Mouse (Mus musculus) heart, postnatal 14 days (tissue): ENCODE results near the gene Gnat2. TPM values are rescaled to one million over a fixed set of nuclear protein-coding genes. Genes with fewer than 3 reads are reported as not detected.
A peak's percentile ranks its signal among the peaks of the same experiment; 100 is the strongest.

Experiments used
- DNase-seq, 2 experiments: peaks; one replicate each; pipeline ENCODE4 v3.0.0; 2021 to 2022
- intact Hi-C: fragments of 180-260 bp; cut with DNase I; formaldehyde crosslinking; loops from one replicate; pipeline ENCODE4 v1.15.1; 2025
- long read RNA-seq, 2 experiments: library from polyadenylated mRNA; stranded (forward); transcript quantifications; one replicate each; pipeline ENCODE4 v2.0.0; 2021
- total RNA-seq, 2 experiments: library from RNA; stranded (reverse); gene quantifications; 2 replicates each; pipeline ENCODE4 v1.2.3; 2021

The Gnat2 gene
- under 1 TPM in 1 of 2 experiments, not detected in 1; 0.34 TPM for total RNA-seq
- long read RNA-seq, experiment 1, result 0 reads
- long read RNA-seq, experiment 2, result 0 reads

GRCm38 (mm10) chr3:108092536-108093115, at the start of gene Gnat2:
Gene Gnat2, plus strand, starts transcription at chr3:108092789.
- intact Hi-C loops, result loop anchor here (5.0 kb wide), 1 partner anchor 40 kb away; no protein-coding TSS in a partner anchor
- no peak for DNase-seq

- peak; percentile 81 to 87 for DNase-seq
- intact Hi-C loops, result no loop called here
Observed at GRCm38 (mm10) chr3:108044394-108045140, 48.0 kb upstream of the Gnat2 start, which contains the start of gene Gstm4. Gene Gstm4, minus strand, starts transcription at chr3:108044894.

GRCm38 (mm10) chr3:108046944-108047655, 45.5 kb upstream of the Gnat2 start:
- DNase-seq, result no peak
- intact Hi-C loops, result no loop called here

GRCm38 (mm10) chr3:108048306-108048705, 44.3 kb upstream of the Gnat2 start:
- no peak for DNase-seq
- intact Hi-C loops, result no loop called here

- intact Hi-C loops, result no loop called here
Observed at GRCm38 (mm10) chr3:108050493-108050892, 42.1 kb upstream of the Gnat2 start.

GRCm38 (mm10) chr3:108061420-108061819, 31.2 kb upstream of the Gnat2 start:
- peak; percentile 38 to 69 for DNase-seq

More at GRCm38 (mm10) chr3:108050493-108050892, 42.1 kb upstream of the Gnat2 start:
- no peak for DNase-seq

GRCm38 (mm10) chr3:108062648-108063047, 29.9 kb upstream of the Gnat2 start:
- intact Hi-C loops, result loop anchor here (5.0 kb wide), 2 partner anchors 125 to 365 kb away; partner anchors contain the start of gene Ahcyl1
- DNase-seq, result no peak

More at GRCm38 (mm10) chr3:108061420-108061819, 31.2 kb upstream of the Gnat2 start:
- intact Hi-C loops, result loop anchor here (2.0 to 5.0 kb wide), 4 partner anchors 109 to 364 kb away; partner anchors contain the start of gene Ahcyl1

GRCm38 (mm10) chr3:108064672-108065071, 27.9 kb upstream of the Gnat2 start:
- intact Hi-C loops, result loop anchor here (5.0 kb wide), 2 partner anchors 127 to 367 kb away; partner anchors contain the start of gene Ahcyl1

GRCm38 (mm10) chr3:108065551-108065950, 27.0 kb upstream of the Gnat2 start:
- intact Hi-C loops, result no loop called here
- DNase-seq, result no peak

More at GRCm38 (mm10) chr3:108064672-108065071, 27.9 kb upstream of the Gnat2 start:
- DNase-seq, result no peak

GRCm38 (mm10) chr3:108067370-108067934, 25.1 kb upstream of the Gnat2 start:
- intact Hi-C loops, result no loop called here

GRCm38 (mm10) chr3:108068826-108069225, 23.8 kb upstream of the Gnat2 start:
- DNase-seq, result no peak
- intact Hi-C loops, result no loop called here

More at GRCm38 (mm10) chr3:108067370-108067934, 25.1 kb upstream of the Gnat2 start:
- DNase-seq, result no peak

GRCm38 (mm10) chr3:108069231-108069870, 23.2 kb upstream of the Gnat2 start:
- peak; percentile 47 to 52 for DNase-seq
- intact Hi-C loops, result no loop called here

GRCm38 (mm10) chr3:108070295-108071293, 22.0 kb upstream of the Gnat2 start:
- DNase-seq, result peak; percentile 80 to 86
- intact Hi-C loops, result loop anchor here (1.0 kb wide), 1 partner anchor 78 kb away; no protein-coding TSS in a partner anchor

GRCm38 (mm10) chr3:108072983-108073569, 19.5 kb upstream of the Gnat2 start:
- no peak for DNase-seq
- intact Hi-C loops, result no loop called here

GRCm38 (mm10) chr3:108076836-108077235, 15.8 kb upstream of the Gnat2 start:
- no peak for DNase-seq
- intact Hi-C loops, result no loop called here

- no peak for DNase-seq
- intact Hi-C loops, result loop anchor here (5.0 kb wide), 1 partner anchor 121 kb away; the partner anchor contains the start of gene Cyb561d1
Observed at GRCm38 (mm10) chr3:108081681-108082080, 10.9 kb upstream of the Gnat2 start.

- DNase-seq, result no peak
- intact Hi-C loops, result loop anchor here (5.0 kb wide), 1 partner anchor 120 kb away; the partner anchor contains the start of gene Cyb561d1
Observed at GRCm38 (mm10) chr3:108082251-108082875, 10.2 kb upstream of the Gnat2 start.
